Mouse (Mus musculus): ENCODE data around the gene Kif5c. TPM values are rescaled to one million over a fixed set of nuclear protein-coding genes. Genes with fewer than 3 reads are reported as not detected.

Gene Kif5c
- polyA plus RNA-seq, 1 experiment from 2014 or later, result 88.9 TPM

DNA sequence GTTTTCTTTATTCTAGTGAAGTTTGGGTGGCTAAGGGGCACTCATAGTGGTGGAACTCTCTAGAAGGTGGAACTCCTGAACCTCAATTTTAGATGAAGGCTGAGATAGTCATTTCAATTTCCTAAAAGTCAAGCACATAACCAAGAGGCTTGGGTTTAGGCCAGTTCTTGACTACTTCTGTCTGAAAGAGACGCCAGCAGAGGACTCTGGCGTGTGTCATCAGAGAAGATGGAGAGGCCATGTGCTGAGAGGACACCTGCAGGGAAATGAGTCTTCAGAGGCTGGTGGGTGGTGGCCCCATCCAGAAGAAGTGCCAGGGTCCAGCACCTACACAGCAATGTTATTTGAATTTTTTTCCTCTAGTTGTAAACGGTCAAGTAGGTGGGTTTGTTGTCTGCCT lies 42.8 kb downstream of the Kif5c start:
- no peaks in the 10 kb centered on the region for H3K36me3 ChIP-seq (ENCODE audit: control insufficient read depth, insufficient read depth, low read length)
- H3K27me3 ChIP-seq (ENCODE audit: control insufficient read depth, insufficient read depth, low read length), result no peaks in the 10 kb centered on the region
- no peak overlapping the region for H3K4me3 ChIP-seq (ENCODE audit: low read depth, low read length)
- no peak overlapping the region for H3K27ac ChIP-seq (ENCODE audit: low read depth, low read length)
- no peak for ATAC-seq (replicated peaks; ENCODE audit: low FRiP score)
- H3K9ac ChIP-seq (ENCODE audit: low read length), result no peak overlapping the region
- DNase-seq (ENCODE audit: low spot score), result no peak
- no peaks in the 10 kb centered on the region for H3K9me3 ChIP-seq (ENCODE audit: control insufficient read depth, low read length)
- 94% methylated on average over 3 of the region's 3 CpGs for WGBS
- H3K4me1 ChIP-seq (replicated peaks; ENCODE audit: control insufficient read depth, insufficient read depth, low read length), result 0 out of 2 replicates have a peak, but pooled peaks cover 5% of the 10 kb centered on the region
- H3K4me2 ChIP-seq (ENCODE audit: low read depth, low read length, severe bottlenecking), result no peak overlapping the region

DNA sequence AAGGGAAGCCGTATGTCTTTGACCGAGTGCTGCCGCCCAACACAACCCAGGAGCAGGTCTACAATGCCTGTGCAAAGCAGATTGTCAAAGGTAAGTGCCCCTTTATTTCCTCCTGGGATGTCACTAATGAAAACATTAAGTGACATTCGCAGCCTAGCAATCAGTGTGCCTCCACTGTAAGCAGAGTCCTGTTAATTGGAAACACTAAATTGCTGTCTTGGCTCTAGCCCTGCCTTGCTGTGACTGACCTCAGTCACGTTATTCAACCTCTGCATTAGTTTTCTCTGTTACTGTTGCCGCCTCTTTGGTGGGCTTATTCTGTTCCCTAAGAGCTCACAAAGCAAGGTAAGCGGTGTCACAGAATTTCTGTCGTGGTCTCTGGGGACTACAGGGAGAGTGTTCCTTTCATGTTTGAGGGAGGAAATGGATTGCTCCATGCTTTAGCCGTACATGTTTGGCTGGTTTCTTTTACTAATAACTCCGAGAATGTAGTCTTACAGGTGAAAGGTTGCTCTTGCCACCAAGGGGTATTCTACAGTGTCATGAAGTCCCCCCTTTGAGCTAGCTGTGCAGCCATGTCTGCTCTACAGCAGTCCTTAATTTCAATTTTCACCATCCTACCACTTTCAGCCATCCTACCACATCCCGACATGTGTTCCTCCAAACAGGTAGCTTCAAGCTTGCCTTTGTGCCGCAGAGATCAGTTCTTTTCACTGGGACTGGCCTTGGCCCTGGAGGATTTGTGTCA lies 52.8 kb downstream of the Kif5c start:
- WGBS, result 74% methylated on average over 12 of the region's 12 CpGs
- Histone ChIP-seq H3K4me1 (replicated peaks; ENCODE audit: control insufficient read depth, insufficient read depth, low read length) (peaks cover 2% of the 10 kb centered on the region), H3K9ac (ENCODE audit: low read length) (no peak overlapping the region; the same call in 1 of the 2 replicates), H3K27me3 (ENCODE audit: control insufficient read depth, insufficient read depth, low read length) (no peaks in the 10 kb centered on the region), H3K36me3 (ENCODE audit: control insufficient read depth, insufficient read depth, low read length) (no peaks in the 10 kb centered on the region), H3K27ac (ENCODE audit: low read depth, low read length) (peak overlapping the region; percentile 53), H3K9me3 (ENCODE audit: control insufficient read depth, low read length) (no peaks in the 10 kb centered on the region), H3K4me2 (ENCODE audit: low read depth, low read length, severe bottlenecking) (no peak overlapping the region), H3K4me3 (ENCODE audit: low read depth, low read length) (no peak overlapping the region)
- no peak for DNase-seq (ENCODE audit: low spot score)
- ATAC-seq (replicated peaks; ENCODE audit: low FRiP score), result peak; percentile 42; the same call in 1 of the 2 replicates

DNA sequence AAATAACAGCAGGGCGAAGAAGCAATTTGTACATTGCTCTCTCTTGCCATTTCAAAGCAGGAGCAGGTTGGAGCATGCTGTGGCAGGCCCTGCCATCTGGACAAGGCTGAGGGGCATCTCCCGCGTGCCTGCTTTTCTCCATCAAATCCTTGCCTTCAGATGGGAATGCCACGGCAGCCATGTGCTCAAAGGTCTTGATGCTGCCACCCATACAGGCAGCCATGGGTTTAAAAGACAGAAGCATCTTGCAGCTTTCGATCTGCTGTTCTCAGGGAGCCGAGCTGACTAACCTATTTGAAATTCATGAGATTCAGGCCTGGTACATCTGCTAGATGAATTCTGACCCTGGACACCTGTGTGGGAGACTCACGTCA lies 53.4 kb downstream of the Kif5c start:
- ATAC-seq (replicated peaks; ENCODE audit: low FRiP score), result peak; percentile 30; the same call in 1 of the 2 replicates
- peaks cover 2% of the 10 kb centered on the region for H3K4me1 ChIP-seq (replicated peaks; ENCODE audit: control insufficient read depth, insufficient read depth, low read length)
- 73% methylated on average over 7 of the region's 7 CpGs for WGBS

DNA sequence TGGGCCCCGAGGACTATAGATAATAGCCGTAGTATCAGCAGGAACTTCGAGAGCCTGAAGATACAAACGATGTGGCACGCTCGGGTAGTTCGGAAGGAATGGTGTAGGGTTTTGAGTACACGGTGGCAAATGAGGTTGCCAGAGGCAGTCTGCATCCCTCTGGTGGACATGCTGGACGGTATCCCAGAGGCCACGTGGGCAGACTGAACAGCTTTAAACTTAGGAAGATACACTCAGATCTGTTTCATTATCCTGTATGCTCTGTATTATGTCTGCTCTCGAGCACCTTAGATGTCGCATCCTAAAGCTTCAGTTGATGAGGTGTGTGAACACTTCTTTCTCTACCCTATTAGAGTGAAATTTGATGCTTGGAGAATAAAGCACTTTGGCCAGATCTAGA lies 56.9 kb downstream of the Kif5c start:
- peaks cover 6% of the 10 kb centered on the region for H3K4me1 ChIP-seq (replicated peaks; ENCODE audit: control insufficient read depth, insufficient read depth, low read length)
- no peak overlapping the region for H3K4me2 ChIP-seq (ENCODE audit: low read depth, low read length, severe bottlenecking)
- no peaks in the 10 kb centered on the region for H3K9me3 ChIP-seq (ENCODE audit: control insufficient read depth, low read length)
- H3K36me3 ChIP-seq (ENCODE audit: control insufficient read depth, insufficient read depth, low read length), result no peaks in the 10 kb centered on the region
- H3K27me3 ChIP-seq (ENCODE audit: control insufficient read depth, insufficient read depth, low read length), result no peaks in the 10 kb centered on the region
- ATAC-seq (replicated peaks; ENCODE audit: low FRiP score) (no peak), DNase-seq (ENCODE audit: low spot score) (no peak)
- H3K9ac ChIP-seq (ENCODE audit: low read length), result no peak overlapping the region
- H3K27ac ChIP-seq (ENCODE audit: low read depth, low read length), result no peak overlapping the region
- 89% methylated on average over 12 of the region's 12 CpGs for WGBS
- no peak overlapping the region for H3K4me3 ChIP-seq (ENCODE audit: low read depth, low read length)

More for the DNA sequence above, 53.4 kb downstream of the Kif5c start:
- Histone ChIP-seq H3K9ac (ENCODE audit: low read length) (no peak overlapping the region; the same call in 1 of the 2 replicates), H3K4me3 (ENCODE audit: low read depth, low read length) (no peak overlapping the region), H3K9me3 (ENCODE audit: control insufficient read depth, low read length) (no peaks in the 10 kb centered on the region), H3K4me2 (ENCODE audit: low read depth, low read length, severe bottlenecking) (no peak overlapping the region), H3K27me3 (ENCODE audit: control insufficient read depth, insufficient read depth, low read length) (no peaks in the 10 kb centered on the region), H3K36me3 (ENCODE audit: control insufficient read depth, insufficient read depth, low read length) (no peaks in the 10 kb centered on the region), H3K27ac (ENCODE audit: low read depth, low read length) (peak overlapping the region; percentile 53)
- no peak for DNase-seq (ENCODE audit: low spot score)

DNA sequence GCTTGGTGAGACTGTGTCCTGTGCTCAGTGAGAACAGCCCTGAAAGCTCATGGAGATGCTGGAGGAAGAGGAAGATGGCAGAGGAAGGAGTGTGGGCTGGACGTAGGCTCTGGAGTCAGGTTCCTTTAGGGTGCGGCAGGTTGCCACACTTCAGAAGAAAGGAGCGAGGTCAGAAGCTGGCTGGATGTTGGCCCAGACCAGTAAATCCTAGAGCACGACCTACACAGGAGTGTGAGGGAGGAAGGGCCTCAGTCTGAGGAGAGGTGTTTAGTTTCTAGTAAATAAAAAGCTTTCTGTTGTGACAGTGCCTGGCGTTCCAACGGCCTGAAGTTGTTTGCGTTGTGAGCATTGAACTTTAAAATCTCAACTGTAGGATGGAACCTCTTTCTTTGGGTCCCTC lies 59.3 kb downstream of the Kif5c start:
- Histone ChIP-seq H3K4me2 (ENCODE audit: low read depth, low read length, severe bottlenecking) (no peak overlapping the region), H3K27me3 (ENCODE audit: control insufficient read depth, insufficient read depth, low read length) (no peaks in the 10 kb centered on the region), H3K27ac (ENCODE audit: low read depth, low read length) (no peak overlapping the region), H3K4me1 (replicated peaks; ENCODE audit: control insufficient read depth, insufficient read depth, low read length) (peaks cover 4% of the 10 kb centered on the region), H3K9me3 (ENCODE audit: control insufficient read depth, low read length) (no peaks in the 10 kb centered on the region), H3K4me3 (ENCODE audit: low read depth, low read length) (no peak overlapping the region), H3K9ac (ENCODE audit: low read length) (no peak overlapping the region), H3K36me3 (ENCODE audit: control insufficient read depth, insufficient read depth, low read length) (no peaks in the 10 kb centered on the region)
- DNase-seq (ENCODE audit: low spot score) (no peak), ATAC-seq (replicated peaks; ENCODE audit: low FRiP score) (no peak)
- 84% methylated on average over 7 of the region's 7 CpGs for WGBS

DNA sequence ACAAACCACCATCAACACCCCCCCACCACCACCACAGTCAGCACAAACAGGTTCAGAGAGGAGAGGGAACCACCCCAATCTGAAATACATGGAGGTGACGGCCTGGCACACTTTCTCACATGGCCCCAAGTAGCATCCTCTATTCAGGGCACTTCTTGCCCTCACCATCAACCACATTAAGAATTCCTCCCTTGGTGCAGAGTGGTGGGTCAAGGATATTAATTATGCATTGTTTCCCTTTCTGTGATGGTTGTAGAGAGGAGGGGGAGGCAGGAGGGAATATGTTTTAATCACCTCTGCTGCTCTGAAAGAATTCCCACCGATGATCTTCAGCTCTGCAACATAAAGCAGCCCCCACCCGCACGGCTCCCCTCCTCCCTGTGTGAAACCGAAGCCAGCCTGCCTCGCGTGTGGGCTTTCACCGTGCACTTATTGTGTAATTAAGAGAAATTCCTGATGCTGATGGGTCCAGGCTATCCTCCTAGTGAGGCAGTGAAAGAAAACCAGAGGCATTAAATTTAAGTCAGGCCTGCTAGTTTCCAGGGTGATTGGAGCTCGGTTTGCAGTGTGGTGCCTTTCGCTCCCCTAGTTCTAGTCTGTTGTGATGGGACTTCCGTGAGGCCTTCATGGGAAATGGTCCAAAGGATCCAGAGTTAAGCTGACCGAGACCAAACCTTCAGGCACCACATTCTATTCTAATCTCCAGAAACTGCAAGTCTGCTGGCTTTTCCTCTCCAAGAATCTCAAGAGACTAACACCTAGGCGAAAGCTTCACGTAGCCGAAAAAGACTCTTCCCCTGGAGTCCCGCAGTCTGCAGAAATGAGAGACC lies 60.3 kb downstream of the Kif5c start:
- Histone ChIP-seq H3K36me3 (ENCODE audit: control insufficient read depth, insufficient read depth, low read length) (no peaks in the 10 kb centered on the region), H3K4me2 (ENCODE audit: low read depth, low read length, severe bottlenecking) (no peak overlapping the region), H3K4me3 (ENCODE audit: low read depth, low read length) (no peak overlapping the region), H3K27me3 (ENCODE audit: control insufficient read depth, insufficient read depth, low read length) (no peaks in the 10 kb centered on the region), H3K9ac (ENCODE audit: low read length) (no peak overlapping the region), H3K9me3 (ENCODE audit: control insufficient read depth, low read length) (no peaks in the 10 kb centered on the region), H3K27ac (ENCODE audit: low read depth, low read length) (peak overlapping the region; percentile 50; the same call in 1 of the 2 replicates), H3K4me1 (replicated peaks; ENCODE audit: control insufficient read depth, insufficient read depth, low read length) (peaks cover 4% of the 10 kb centered on the region)
- DNase-seq (ENCODE audit: low spot score) (no peak), ATAC-seq (replicated peaks; ENCODE audit: low FRiP score) (peak; percentile 59)
- WGBS, result 65% methylated on average over 16 of the region's 16 CpGs

DNA sequence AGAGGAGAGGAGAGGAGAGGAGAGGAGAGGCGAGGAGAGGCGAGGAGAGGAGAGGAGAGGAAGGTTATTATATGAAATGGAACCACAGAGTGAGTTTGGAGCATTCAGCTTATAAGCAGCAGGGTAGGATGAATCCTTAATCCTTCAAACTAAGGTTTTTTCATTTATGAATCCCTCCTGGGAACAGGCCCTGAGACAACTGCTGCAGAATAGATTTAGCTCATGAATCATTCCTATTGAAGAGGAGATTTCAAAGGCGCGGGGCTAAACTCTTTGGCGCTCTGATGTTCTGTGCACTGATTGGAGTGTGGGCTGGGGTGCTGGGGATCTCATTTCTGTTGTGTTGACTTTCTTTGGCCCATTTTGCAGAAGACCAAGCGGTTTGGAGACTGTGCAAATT lies 63.7 kb downstream of the Kif5c start:
- H3K9ac ChIP-seq (ENCODE audit: low read length), result no peak overlapping the region
- DNase-seq (ENCODE audit: low spot score), result no peak
- no peaks in the 10 kb centered on the region for H3K36me3 ChIP-seq (ENCODE audit: control insufficient read depth, insufficient read depth, low read length)
- no peak overlapping the region for H3K27ac ChIP-seq (ENCODE audit: low read depth, low read length)
- no peaks in the 10 kb centered on the region for H3K27me3 ChIP-seq (ENCODE audit: control insufficient read depth, insufficient read depth, low read length)
- 78% methylated on average over 6 of the region's 6 CpGs for WGBS
- no peak for ATAC-seq (replicated peaks; ENCODE audit: low FRiP score)
- no peaks in the 10 kb centered on the region for H3K9me3 ChIP-seq (ENCODE audit: control insufficient read depth, low read length)
- no peak overlapping the region for H3K4me3 ChIP-seq (ENCODE audit: low read depth, low read length)
- H3K4me2 ChIP-seq (ENCODE audit: low read depth, low read length, severe bottlenecking), result no peak overlapping the region
- peaks cover 4% of the 10 kb centered on the region; the same call in 1 of the 2 replicates for H3K4me1 ChIP-seq (replicated peaks; ENCODE audit: control insufficient read depth, insufficient read depth, low read length)

DNA sequence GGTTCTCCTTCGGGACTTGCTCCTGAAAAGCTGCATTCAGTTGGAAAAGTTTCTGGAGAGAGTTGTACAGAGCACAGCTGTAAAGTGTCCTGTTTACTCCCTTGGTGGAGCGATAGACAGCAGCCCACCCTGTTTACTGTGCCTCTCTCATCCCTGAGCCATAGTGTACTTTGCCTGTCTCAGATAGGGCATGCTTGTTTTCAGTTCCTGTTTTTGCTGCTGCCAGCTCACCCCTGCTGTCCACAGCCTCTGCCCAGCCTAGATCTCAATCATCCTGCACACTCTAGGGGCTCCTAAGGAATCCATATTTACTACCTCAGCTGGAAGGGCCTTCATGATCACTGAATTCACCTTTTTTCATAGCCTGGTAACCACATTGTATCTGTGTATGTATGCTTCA lies 65.7 kb downstream of the Kif5c start:
- 81% methylated on average over 2 of the region's 2 CpGs for WGBS
- H3K9me3 ChIP-seq (ENCODE audit: control insufficient read depth, low read length), result no peaks in the 10 kb centered on the region
- H3K4me3 ChIP-seq (ENCODE audit: low read depth, low read length), result no peak overlapping the region
- ATAC-seq (replicated peaks; ENCODE audit: low FRiP score), result no peak
- no peaks in the 10 kb centered on the region for H3K27me3 ChIP-seq (ENCODE audit: control insufficient read depth, insufficient read depth, low read length)
- no peak overlapping the region for H3K4me2 ChIP-seq (ENCODE audit: low read depth, low read length, severe bottlenecking)
- H3K9ac ChIP-seq (ENCODE audit: low read length), result no peak overlapping the region
- H3K36me3 ChIP-seq (ENCODE audit: control insufficient read depth, insufficient read depth, low read length), result no peaks in the 10 kb centered on the region
- H3K27ac ChIP-seq (ENCODE audit: low read depth, low read length), result no peak overlapping the region
- DNase-seq (ENCODE audit: low spot score), result no peak
- H3K4me1 ChIP-seq (replicated peaks; ENCODE audit: control insufficient read depth, insufficient read depth, low read length), result no peaks in the 10 kb centered on the region
